Mouse (Mus musculus) forebrain, postnatal 0 days (tissue): Measurements from ENCODE around the gene Crygn. TPM values are rescaled to one million over a fixed set of nuclear protein-coding genes. Genes with fewer than 3 reads are reported as not detected.

ENCODE experiments used
- ATAC-seq: fragments of 200-750 bp; cut with Nextera tagmentation; 2 replicates; pipeline ENCODE4 v1.8.0; 2017; ENCODE audit warnings: mild to moderate bottlenecking, moderate library complexity
- DNase-seq: peaks from one replicate; pipeline ENCODE4 v3.0.0-alpha.2; 2015
- H3K27ac ChIP-seq: fragments of 300-500 bp; sonication (generic); 2 replicates; pipeline ENCODE4 v1.5.1; 2014; ENCODE audit warnings: low read depth, mild to moderate bottlenecking, antibody characterized with exemption, low read length, moderate library complexity, mixed read lengths
- H3K27me3 ChIP-seq: fragments of 300-500 bp; sonication (generic); 2 replicates; pipeline ENCODE4 v1.6.1; 2014; ENCODE audit warnings: mild to moderate bottlenecking, low read length, mixed read lengths; ENCODE audit not compliant: insufficient read depth
- H3K36me3 ChIP-seq: fragments of 300-500 bp; sonication (generic); 2 replicates; pipeline ENCODE4 v1.6.1; 2014; ENCODE audit warnings: mild to moderate bottlenecking, moderate library complexity; ENCODE audit not compliant: insufficient read depth
- H3K4me1 ChIP-seq: fragments of 300-500 bp; sonication (generic); 2 replicates; pipeline ENCODE4 v1.6.1; 2014; ENCODE audit warnings: antibody characterized with exemption; ENCODE audit not compliant: insufficient read depth
- H3K4me2 ChIP-seq: fragments of 300-500 bp; sonication (generic); 2 replicates; pipeline ENCODE4 v1.6.1; 2014; ENCODE audit warnings: low read depth, mild to moderate bottlenecking, moderate library complexity
- H3K4me3 ChIP-seq: fragments of 300-500 bp; sonication (generic); 2 replicates; pipeline ENCODE4 v1.5.1; 2014; ENCODE audit warnings: low read depth, low read length, mixed read lengths
- H3K9ac ChIP-seq: fragments of 300-500 bp; sonication (generic); 2 replicates; pipeline ENCODE4 v1.6.1; 2014; ENCODE audit warnings: mild to moderate bottlenecking
- H3K9me3 ChIP-seq: fragments of 300-500 bp; sonication (generic); 2 replicates; pipeline ENCODE4 v1.6.1; 2016; ENCODE audit warnings: low read length
- CTCF ChIP-seq: sonication (generic); IDR thresholded peaks from 2 replicates; pipeline ENCODE4 v1.5.1; 2016; ENCODE audit warnings: antibody characterized with exemption, control low read depth, low read depth
- WGBS: fragments of 180-500 bp; shearing (Covaris S2); extraction: QIAGEN DNeasy Blood & Tissue Kit; methylation state at CpG from one replicate; pipeline ENCODE4 v1.1.7; 2014; 5-methylcytosine and 5-hydroxymethylcytosine counted together
- polyA plus RNA-seq: library from polyadenylated mRNA; unstranded; fragments of >200 nt; fragmentation: Nextera tagmentation; extraction: Ambion mirVana; gene quantifications from 2 replicates; pipeline ENCODE4 v1.2.1, GENCODE M21; 2015
- total RNA-seq: library from RNA; depleted of rRNA; stranded (reverse); fragments of >200 nt; gene quantifications from 2 replicates; pipeline ENCODE4 v1.2.3, GENCODE M21; 2014; rRNA removed

Gene Crygn
- total RNA-seq (0.33 TPM in 1 of 2 replicates, not detected in the other), polyA plus RNA-seq (2.1 and 4.9 TPM in 2 replicates)

- no peaks in the 10 kb centered on the region for H3K9me3 ChIP-seq
- H3K4me1 ChIP-seq, result no peaks in the 10 kb centered on the region
- H3K36me3 ChIP-seq, result no peaks in the 10 kb centered on the region
- no peak within 1 kb of the TSS for H3K4me3 ChIP-seq
- no peak within 1 kb of the TSS for H3K27ac ChIP-seq
- WGBS, result 29% methylated on average over 18 of the region's 18 CpGs
- H3K4me2 ChIP-seq, result no peak within 1 kb of the TSS
- H3K9ac ChIP-seq, result no peak within 1 kb of the TSS
- DNase-seq (no peak), ATAC-seq (no peak)
- H3K27me3 ChIP-seq, result no peaks in the 10 kb centered on the region; the same call in 1 of the 2 replicates
- no peak for TF ChIP-seq CTCF
These were observed at the start of gene Crygn for GRCm38 (mm10) chr5:24757816-24758215. Gene Crygn, minus strand, starts transcription at chr5:24758008.

- Histone ChIP-seq H3K9me3 (no peaks in the 10 kb centered on the region), H3K4me2 (no peak overlapping the region), H3K9ac (no peak overlapping the region), H3K36me3 (peaks cover 67% of the 10 kb centered on the region), H3K4me1 (no peaks in the 10 kb centered on the region), H3K27me3 (no peaks in the 10 kb centered on the region), H3K4me3 (no peak overlapping the region), H3K27ac (no peak overlapping the region)
- 83% methylated on average over 6 of the region's 6 CpGs for whole genome bisulfite sequencing
- ATAC-seq (no peak), DNase-seq (no peak)
- TF ChIP-seq CTCF, result no peak
These were observed 47.4 kb upstream of the Crygn start for GRCm38 (mm10) chr5:24805222-24805621.

- Histone ChIP-seq H3K4me3 (no peak overlapping the region), H3K36me3 (peaks cover 66% of the 10 kb centered on the region), H3K27ac (no peak overlapping the region), H3K9me3 (no peaks in the 10 kb centered on the region), H3K4me1 (no peaks in the 10 kb centered on the region), H3K4me2 (no peak overlapping the region), H3K27me3 (no peaks in the 10 kb centered on the region), H3K9ac (no peak overlapping the region)
- no peak for DNase-seq
- WGBS, result 87% methylated on average over 8 of the region's 8 CpGs
- no peak for ATAC-seq
- TF ChIP-seq CTCF, result no peak
These were observed 46.9 kb upstream of the Crygn start for GRCm38 (mm10) chr5:24804661-24805060.

DNA sequence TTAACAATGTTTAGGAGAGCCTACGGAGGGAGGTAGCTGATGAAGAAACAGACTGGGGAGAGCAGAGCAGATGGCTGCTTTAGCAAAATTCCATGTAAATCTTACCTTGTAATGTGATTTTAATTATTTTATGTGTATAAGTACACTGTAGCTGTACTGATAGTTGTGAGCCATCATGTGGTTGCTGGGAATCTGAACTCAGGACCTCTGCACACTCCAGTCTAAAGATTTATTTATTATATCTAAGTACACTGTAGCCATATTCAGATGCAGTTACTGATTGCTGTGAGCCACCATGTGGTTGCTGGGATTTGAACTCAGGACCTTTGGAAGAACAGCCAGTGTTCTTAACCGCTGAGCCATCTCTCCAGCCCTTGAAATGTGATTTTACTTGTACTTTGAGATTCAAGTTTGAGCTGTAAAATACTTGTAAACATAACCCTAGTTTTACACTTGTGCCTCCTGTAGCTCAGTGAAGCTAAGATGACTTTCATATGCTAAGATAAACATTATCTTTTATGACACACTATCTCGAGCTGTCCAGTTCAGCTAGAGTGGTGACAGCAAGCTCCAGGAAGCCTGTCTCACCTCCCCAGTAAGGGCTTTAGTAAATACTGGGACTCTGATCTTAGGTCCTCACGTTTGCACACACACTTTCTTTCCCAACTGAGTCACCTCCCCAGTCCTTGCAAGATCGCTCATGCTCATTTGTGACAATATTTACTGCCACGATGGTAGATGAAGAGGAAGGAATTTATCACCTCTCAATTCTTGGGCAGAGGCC is 44.2 kb upstream of the Crygn start:
- peaks cover 46% of the 10 kb centered on the region for H3K36me3 ChIP-seq
- TF ChIP-seq CTCF, result no peak
- H3K9me3 ChIP-seq, result no peaks in the 10 kb centered on the region
- no peak overlapping the region for H3K4me2 ChIP-seq
- DNase-seq (no peak), ATAC-seq (no peak)
- no peak overlapping the region for H3K4me3 ChIP-seq
- no peak overlapping the region for H3K9ac ChIP-seq
- 87% methylated on average over 6 of the region's 6 CpGs for WGBS
- H3K27ac ChIP-seq, result no peak overlapping the region
- no peaks in the 10 kb centered on the region for H3K4me1 ChIP-seq
- no peaks in the 10 kb centered on the region for H3K27me3 ChIP-seq

GRCm38 (mm10) chr5:24800416-24800815 is 42.6 kb upstream of the Crygn start:
- no peak overlapping the region for H3K27ac ChIP-seq
- H3K4me2 ChIP-seq, result no peak overlapping the region
- no peak overlapping the region for H3K4me3 ChIP-seq
- peaks cover 30% of the 10 kb centered on the region for H3K36me3 ChIP-seq
- H3K4me1 ChIP-seq, result no peaks in the 10 kb centered on the region
- peak; percentile 23; the same call in 1 of the 2 replicates for ATAC-seq
- H3K9ac ChIP-seq, result no peak overlapping the region
- H3K27me3 ChIP-seq, result no peaks in the 10 kb centered on the region
- no peaks in the 10 kb centered on the region for H3K9me3 ChIP-seq
- peak; percentile 51 for TF ChIP-seq CTCF
- DNase-seq, result peak; percentile 16

GRCm38 (mm10) chr5:24798639-24799038 is 40.8 kb upstream of the Crygn start:
- ATAC-seq, result no peak
- no peak overlapping the region for H3K4me3 ChIP-seq
- no peaks in the 10 kb centered on the region for H3K27me3 ChIP-seq
- peaks cover 12% of the 10 kb centered on the region for H3K36me3 ChIP-seq
- H3K9ac ChIP-seq, result no peak overlapping the region
- H3K9me3 ChIP-seq, result no peaks in the 10 kb centered on the region
- no peak overlapping the region for H3K27ac ChIP-seq
- no peaks in the 10 kb centered on the region for H3K4me1 ChIP-seq
- TF ChIP-seq CTCF, result no peak
- H3K4me2 ChIP-seq, result no peak overlapping the region
- WGBS, result 66% methylated on average over 10 of the region's 10 CpGs
- no peak for DNase-seq

- ATAC-seq, result no peak
- peaks cover 7% of the 10 kb centered on the region for H3K36me3 ChIP-seq
- H3K27ac ChIP-seq, result no peak overlapping the region
- 64% methylated on average over 7 of the region's 7 CpGs for WGBS
- H3K4me1 ChIP-seq, result no peaks in the 10 kb centered on the region
- H3K9ac ChIP-seq, result no peak overlapping the region
- H3K4me3 ChIP-seq, result no peak overlapping the region
- TF ChIP-seq CTCF, result no peak
- no peaks in the 10 kb centered on the region for H3K27me3 ChIP-seq
- peak; percentile 6 for DNase-seq
- no peaks in the 10 kb centered on the region for H3K9me3 ChIP-seq
- H3K4me2 ChIP-seq, result no peak overlapping the region
These were observed 40.0 kb upstream of the Crygn start for GRCm38 (mm10) chr5:24797858-24798257.
